Mouse (Mus musculus) Muller cell, postnatal 12 days (primary cell): ENCODE data around the gene 2410004B18Rik.

Experiments used
- DNase-seq: peaks from one replicate; pipeline ENCODE4 v3.0.0-alpha.2; 2015; ENCODE audit errors: inconsistent ontology term

Gene 2410004B18Rik

GRCm38 (mm10) chr3:145929525-145930400, 8.1 kb upstream of the 2410004B18Rik start:
- DNase-seq = no peak

- DNase-seq = no peak
Observed at GRCm38 (mm10) chr3:145933845-145934244, 4.0 kb upstream of the 2410004B18Rik start.

- peak; percentile 24 for DNase-seq
Observed at GRCm38 (mm10) chr3:145938405-145939349, 863 bp downstream of the 2410004B18Rik start.

- no peak for DNase-seq
Observed at GRCm38 (mm10) chr3:145939402-145939801, 1.6 kb downstream of the 2410004B18Rik start.

- DNase-seq = no peak
Observed at GRCm38 (mm10) chr3:145939971-145940370, 2.2 kb downstream of the 2410004B18Rik start.

GRCm38 (mm10) chr3:145941971-145942370, 4.2 kb downstream of the 2410004B18Rik start:
- DNase-seq = no peak

- DNase-seq = no peak
Observed at GRCm38 (mm10) chr3:145944348-145944747, 6.5 kb downstream of the 2410004B18Rik start.

GRCm38 (mm10) chr3:145945904-145946303, 8.1 kb downstream of the 2410004B18Rik start:
- no peak for DNase-seq

- DNase-seq = no peak
Observed at GRCm38 (mm10) chr3:145946654-145947053, 8.8 kb downstream of the 2410004B18Rik start.

- DNase-seq = peak; percentile 65
Observed at GRCm38 (mm10) chr3:145947539-145948204, 9.9 kb downstream of the 2410004B18Rik start.

- DNase-seq = peak; percentile 68
Observed at GRCm38 (mm10) chr3:145950034-145950814, 12.4 kb downstream of the 2410004B18Rik start.

- DNase-seq = no peak
Observed at GRCm38 (mm10) chr3:145950815-145951130, 13.0 kb downstream of the 2410004B18Rik start.

GRCm38 (mm10) chr3:145951287-145952165, 13.7 kb downstream of the 2410004B18Rik start:
- DNase-seq = peak; percentile 66

GRCm38 (mm10) chr3:145952945-145953344, 15.1 kb downstream of the 2410004B18Rik start:
- DNase-seq = no peak

- no peak for DNase-seq
Observed at GRCm38 (mm10) chr3:145953411-145953810, 15.6 kb downstream of the 2410004B18Rik start.

GRCm38 (mm10) chr3:145959824-145960223, 22.0 kb downstream of the 2410004B18Rik start:
- no peak for DNase-seq

- DNase-seq = no peak
Observed at GRCm38 (mm10) chr3:145962411-145962810, 24.6 kb downstream of the 2410004B18Rik start.

GRCm38 (mm10) chr3:145963101-145964017, 25.5 kb downstream of the 2410004B18Rik start:
- peak; percentile 65 for DNase-seq

- no peak for DNase-seq
Observed at GRCm38 (mm10) chr3:145964018-145964387, 26.2 kb downstream of the 2410004B18Rik start.
